Mouse (Mus musculus) cortical plate, adult 2 months (tissue): Measurements from ENCODE around the gene Fam155a.

ENCODE experiments used
- CTCF ChIP-seq: fragments of 200-500 bp; IDR thresholded peaks from 2 replicates; pipeline ENCODE4 v1.5.1; 2011; ENCODE audit warnings: mild to moderate bottlenecking, control low read depth, low read length; ENCODE audit not compliant: insufficient read depth; ENCODE audit errors: extremely low read depth
- POLR2A ChIP-seq: fragments of 200-500 bp; IDR thresholded peaks from 2 replicates; pipeline ENCODE4 v1.6.1; 2011; ENCODE audit warnings: mild to moderate bottlenecking, low read length, control low read depth; ENCODE audit not compliant: insufficient read depth; ENCODE audit errors: extremely low read depth

DNA sequence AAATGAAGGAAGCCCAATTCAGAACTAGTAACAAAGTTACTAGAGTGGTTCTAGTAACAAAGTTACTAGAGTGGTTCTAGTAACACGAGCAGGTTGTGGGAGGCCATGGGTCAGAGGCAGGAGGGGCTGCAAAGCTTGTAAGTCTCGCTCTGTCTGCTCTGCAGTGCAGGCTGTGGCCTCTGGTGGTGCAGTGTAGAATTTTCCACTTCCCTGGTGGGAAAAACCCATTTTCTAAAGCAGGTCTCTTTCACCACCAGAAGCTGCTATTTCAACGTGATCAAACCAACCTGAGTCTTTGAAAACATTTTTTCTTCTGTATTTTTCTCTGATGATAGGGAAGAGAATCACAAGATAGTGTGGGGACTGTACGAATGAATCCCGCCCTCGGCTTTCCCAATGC, 372.9 kb downstream of the Fam155a start:
- TF ChIP-seq CTCF (no peak), POLR2A (no peak)
